Mouse (Mus musculus) liver, postnatal 0 days (tissue): Measurements from ENCODE around the gene Epop. TPM values are rescaled to one million over a fixed set of nuclear protein-coding genes. Genes with fewer than 3 reads are reported as not detected.
"Not testable (repeated sequence)": the region's sequence is repeated elsewhere in the genome, so short reads cannot be mapped to it uniquely, and the experiment has no call there.

Source experiments
- ATAC-seq: fragments of 200-750 bp; cut with Nextera tagmentation; 2 replicates; pipeline ENCODE4 v1.8.0; 2017; ENCODE audit warnings: mild to moderate bottlenecking, moderate library complexity
- DNase-seq: peaks from one replicate; pipeline ENCODE4 v3.0.0-alpha.2; 2016
- H3K27ac ChIP-seq: fragments of 300-500 bp; sonication (generic); 2 replicates; pipeline ENCODE4 v1.5.1; 2014; ENCODE audit warnings: antibody characterized with exemption, moderate library complexity, mild to moderate bottlenecking, low read depth
- H3K27me3 ChIP-seq: fragments of 300-500 bp; sonication (generic); 2 replicates; pipeline ENCODE4 v1.6.1; 2014; ENCODE audit warnings: low read length, control low read depth, mixed read lengths; ENCODE audit not compliant: insufficient read depth
- H3K36me3 ChIP-seq: fragments of 300-500 bp; sonication (generic); replicated peaks from 2 replicates; pipeline ENCODE4 v1.6.1; 2014; ENCODE audit warnings: mild to moderate bottlenecking, control low read depth, low read length, moderate library complexity, mixed read lengths; ENCODE audit not compliant: insufficient read depth
- H3K4me1 ChIP-seq: fragments of 300-500 bp; sonication (generic); 2 replicates; pipeline ENCODE4 v1.6.1; 2014; ENCODE audit warnings: antibody characterized with exemption, mild to moderate bottlenecking, control low read depth; ENCODE audit not compliant: insufficient read depth
- H3K4me2 ChIP-seq: fragments of 300-500 bp; sonication (generic); 2 replicates; pipeline ENCODE4 v1.6.1; 2014; ENCODE audit warnings: low read depth, mild to moderate bottlenecking, low read length, moderate library complexity, mixed read lengths
- H3K4me3 ChIP-seq: fragments of 300-500 bp; sonication (generic); 2 replicates; pipeline ENCODE4 v1.5.1; 2014; ENCODE audit warnings: low read depth, low read length
- H3K9ac ChIP-seq: fragments of 300-500 bp; sonication (generic); replicated peaks from 2 replicates; pipeline ENCODE4 v1.6.1; 2014; ENCODE audit warnings: mild to moderate bottlenecking, moderate library complexity
- H3K9me3 ChIP-seq: fragments of 300-500 bp; sonication (generic); 2 replicates; pipeline ENCODE4 v1.6.1; 2016; ENCODE audit warnings: mild to moderate bottlenecking, control low read depth, low read length, mixed read lengths
- CTCF ChIP-seq: sonication (generic); IDR thresholded peaks from 2 replicates; pipeline ENCODE4 v1.5.1; 2016; ENCODE audit warnings: antibody characterized with exemption, low read depth
- EP300 ChIP-seq: IDR thresholded peaks from 2 replicates; pipeline ENCODE4 v1.6.1; 2016; ENCODE audit warnings: antibody characterized with exemption, low read depth, mild to moderate bottlenecking
- WGBS: fragments of 180-500 bp; shearing (Covaris S2); extraction: QIAGEN DNeasy Blood & Tissue Kit; methylation state at CpG from one replicate; pipeline ENCODE4 v1.1.7; 2014; ENCODE audit not compliant: insufficient replicate concordance; 5-methylcytosine and 5-hydroxymethylcytosine counted together
- polyA plus RNA-seq: library from polyadenylated mRNA; unstranded; fragments of >200 nt; fragmentation: Nextera tagmentation; extraction: Ambion mirVana; gene quantifications from 2 replicates; pipeline ENCODE4 v1.2.1, GENCODE M21; 2015

Epop gene
- polyA plus RNA-seq, 1 experiment from 2014 or later, result 1.1 TPM

GRCm38 (mm10) chr11:97644834-97645233, 15.3 kb upstream of the Epop start:
- no peaks in the 10 kb centered on the region for H3K27me3 ChIP-seq
- no peak overlapping the region for H3K27ac ChIP-seq
- DNase-seq (peak; percentile 73), ATAC-seq (peak; percentile 21; the same call in 1 of the 2 replicates)
- no peak overlapping the region for H3K4me2 ChIP-seq
- H3K9me3 ChIP-seq, result no peaks in the 10 kb centered on the region
- H3K36me3 ChIP-seq, result no peaks in the 10 kb centered on the region
- no peak overlapping the region for H3K4me3 ChIP-seq
- H3K9ac ChIP-seq, result no peak overlapping the region
- no peaks in the 10 kb centered on the region for H3K4me1 ChIP-seq
- no peak for TF ChIP-seq EP300
- TF ChIP-seq CTCF, result peak; percentile 82
- WGBS, result 1% methylated on average over 6 of the region's 6 CpGs

GRCm38 (mm10) chr11:97643380-97644055, 14.0 kb upstream of the Epop start:
- TF ChIP-seq EP300 (no peak), CTCF (no peak)

GRCm38 (mm10) chr11:97642746-97643145, 13.2 kb upstream of the Epop start:
- DNase-seq, result no peak
- Histone ChIP-seq H3K27me3 (no peaks in the 10 kb centered on the region), H3K4me1 (no peaks in the 10 kb centered on the region), H3K9ac (no peak overlapping the region), H3K36me3 (no peaks in the 10 kb centered on the region), H3K4me2 (no peak overlapping the region), H3K27ac (no peak overlapping the region), H3K9me3 (no peaks in the 10 kb centered on the region), H3K4me3 (no peak overlapping the region)
- ATAC-seq, result no peak
- TF ChIP-seq CTCF (peak; percentile 39), EP300 (no peak)
- WGBS, result 39% methylated on average over 2 of the region's 2 CpGs

More at GRCm38 (mm10) chr11:97643380-97644055, 14.0 kb upstream of the Epop start:
- Histone ChIP-seq H3K27me3 (no peaks in the 10 kb centered on the region), H3K4me1 (no peaks in the 10 kb centered on the region), H3K9me3 (no peaks in the 10 kb centered on the region), H3K4me2 (no peak overlapping the region), H3K36me3 (no peaks in the 10 kb centered on the region), H3K9ac (no peak overlapping the region), H3K27ac (no peak overlapping the region), H3K4me3 (no peak overlapping the region)
- WGBS, result 71% methylated on average over 8 of the region's 8 CpGs
- DNase-seq (no peak), ATAC-seq (no peak)

GRCm38 (mm10) chr11:97641668-97642067, 12.2 kb upstream of the Epop start:
- WGBS, result 15% methylated on average over 8 of the region's 8 CpGs
- ATAC-seq, result no peak

GRCm38 (mm10) chr11:97635468-97636019, 6.0 kb upstream of the Epop start:
- DNase-seq, result no peak
- Histone ChIP-seq H3K4me1 (no peaks in the 10 kb centered on the region), H3K9me3 (no peaks in the 10 kb centered on the region), H3K9ac (no peak overlapping the region), H3K4me3 (no peak overlapping the region), H3K27ac (no peak overlapping the region), H3K27me3 (peaks cover 12% of the 10 kb centered on the region), H3K4me2 (no peak overlapping the region), H3K36me3 (no peaks in the 10 kb centered on the region)
- no peak for ATAC-seq
- TF ChIP-seq CTCF, result no peak
- no peak for TF ChIP-seq EP300
- WGBS, result 68% methylated on average over 11 of the region's 11 CpGs

More at GRCm38 (mm10) chr11:97641668-97642067, 12.2 kb upstream of the Epop start:
- Histone ChIP-seq H3K36me3 (no peaks in the 10 kb centered on the region), H3K4me2 (no peak overlapping the region), H3K9ac (no peak overlapping the region), H3K27ac (no peak overlapping the region), H3K4me3 (no peak overlapping the region), H3K9me3 (no peaks in the 10 kb centered on the region), H3K27me3 (no peaks in the 10 kb centered on the region), H3K4me1 (no peaks in the 10 kb centered on the region)
- TF ChIP-seq CTCF (no peak), EP300 (no peak)
- no peak for DNase-seq

- peaks cover 42% of the 10 kb centered on the region for H3K27me3 ChIP-seq
- 71% methylated on average over 4 of the region's 4 CpGs for WGBS
- H3K9ac ChIP-seq, H3K36me3 ChIP-seq, H3K4me1 ChIP-seq, ATAC-seq, H3K4me3 ChIP-seq, DNase-seq, H3K4me2 ChIP-seq, H3K27ac ChIP-seq, H3K9me3 ChIP-seq: not testable (repeated sequence)
Observed at GRCm38 (mm10) chr11:97632440-97632839, 2.9 kb upstream of the Epop start.
